Mouse (Mus musculus): ENCODE results near the gene C1qtnf6. TPM values are rescaled to one million over a fixed set of nuclear protein-coding genes. Genes with fewer than 3 reads are reported as not detected.

C1qtnf6 gene
- polyA plus RNA-seq, 1 experiment from 2014 or later, result 16.9 TPM

GRCm38 (mm10) chr15:78481448-78482000, 49.7 kb downstream of the C1qtnf6 start:
- DNase-seq (ENCODE audit: low read depth, low spot score) (no peak), ATAC-seq (no peak)
- CTCF ChIA-PET, result interaction anchor here (1.0 to 1.1 kb wide), 2 partner anchors 15 to 33 kb away, joined by 3 read pairs; no protein-coding TSS in a partner anchor
- TF ChIP-seq CTCF (IDR thresholded peaks at IDR 0.05), result no peak
- in situ Hi-C loops (cut with MboI; ENCODE audit: low pct_unique_long_range_greater_than_20kb), result no loop called here
- POLR2A ChIA-PET, result interaction anchor here (1.2 to 1.4 kb wide), 3 partner anchors 11 to 32 kb away, joined by 4 to 7 read pairs (median 5); no protein-coding TSS in a partner anchor
- no peaks in the 10 kb centered on the region for H3K27me3 ChIP-seq

GRCm38 (mm10) chr15:78480991-78481390, 50.2 kb downstream of the C1qtnf6 start:
- TF ChIP-seq CTCF (IDR thresholded peaks at IDR 0.05), result no peak
- ChIA-PET CTCF (interaction anchor here (1.0 to 1.1 kb wide), 3 partner anchors 14 to 33 kb away, joined by 3 read pairs; no protein-coding TSS in a partner anchor), POLR2A (interaction anchor here (1.2 to 1.4 kb wide), 2 partner anchors 14 to 32 kb away, joined by 5 to 7 read pairs; no protein-coding TSS in a partner anchor)
- H3K27me3 ChIP-seq, result no peaks in the 10 kb centered on the region
- no peak for ATAC-seq
- no peak for DNase-seq (ENCODE audit: low read depth, low spot score)
- in situ Hi-C loops (cut with MboI; ENCODE audit: low pct_unique_long_range_greater_than_20kb), result no loop called here

GRCm38 (mm10) chr15:78480111-78480510, 51.1 kb downstream of the C1qtnf6 start:
- TF ChIP-seq CTCF (IDR thresholded peaks at IDR 0.05), result no peak

GRCm38 (mm10) chr15:78479470-78479869, 51.7 kb downstream of the C1qtnf6 start:
- no peak for DNase-seq (ENCODE audit: low read depth, low spot score)
- in situ Hi-C loops (cut with MboI; ENCODE audit: low pct_unique_long_range_greater_than_20kb), result no loop called here
- no peak for TF ChIP-seq CTCF (IDR thresholded peaks at IDR 0.05)
- POLR2A ChIA-PET, result no interaction called here
- H3K27me3 ChIP-seq, result no peaks in the 10 kb centered on the region
- no peak for ATAC-seq
- CTCF ChIA-PET, result no interaction called here

More at GRCm38 (mm10) chr15:78480111-78480510, 51.1 kb downstream of the C1qtnf6 start:
- ChIA-PET POLR2A (interaction anchor here (0.6 to 1.2 kb wide), 2 partner anchors 31 to 50 kb away, joined by 3 to 5 read pairs; no protein-coding TSS in a partner anchor), CTCF (interaction anchor here (1.1 kb wide), 1 partner anchor 24 kb away, joined by 3 read pairs; no protein-coding TSS in a partner anchor)
- in situ Hi-C loops (cut with MboI; ENCODE audit: low pct_unique_long_range_greater_than_20kb), result no loop called here
- DNase-seq (ENCODE audit: low read depth, low spot score) (no peak), ATAC-seq (no peak)
- H3K27me3 ChIP-seq, result no peaks in the 10 kb centered on the region

DNA sequence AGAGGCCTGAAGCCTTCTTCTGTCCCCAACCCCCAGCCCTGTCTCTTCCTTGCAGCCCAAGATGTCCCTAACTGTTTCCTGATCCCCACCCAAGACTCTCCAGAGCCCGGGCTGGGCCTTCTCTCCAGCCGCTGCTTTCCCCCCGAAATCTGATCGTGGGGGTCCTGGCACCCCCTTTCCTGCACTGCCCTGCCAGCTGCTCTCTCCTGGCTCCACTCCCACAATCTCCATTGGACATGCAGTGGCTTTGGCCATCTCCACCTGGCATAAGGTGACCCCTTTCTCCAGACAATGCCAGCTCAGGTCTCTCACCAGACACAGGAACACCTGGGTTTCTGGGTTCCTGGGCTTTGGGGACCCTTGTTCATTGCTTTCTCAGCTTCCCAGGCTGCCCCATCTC, 53.1 kb downstream of the C1qtnf6 start:
- no peaks in the 10 kb centered on the region for H3K27me3 ChIP-seq
- ATAC-seq, result no peak
- no peak for TF ChIP-seq CTCF (IDR thresholded peaks at IDR 0.05)
- POLR2A ChIA-PET, result interaction anchor here (2.2 kb wide), 1 partner anchor 10 kb away, joined by 11 read pairs; the partner anchor contains the start of gene Tmprss6
- DNase-seq (ENCODE audit: low read depth, low spot score), result no peak
- CTCF ChIA-PET, result interaction anchor here (1.3 kb wide), 1 partner anchor 15 kb away, joined by 3 read pairs; no protein-coding TSS in a partner anchor
- in situ Hi-C loops (cut with MboI; ENCODE audit: low pct_unique_long_range_greater_than_20kb), result no loop called here

DNA sequence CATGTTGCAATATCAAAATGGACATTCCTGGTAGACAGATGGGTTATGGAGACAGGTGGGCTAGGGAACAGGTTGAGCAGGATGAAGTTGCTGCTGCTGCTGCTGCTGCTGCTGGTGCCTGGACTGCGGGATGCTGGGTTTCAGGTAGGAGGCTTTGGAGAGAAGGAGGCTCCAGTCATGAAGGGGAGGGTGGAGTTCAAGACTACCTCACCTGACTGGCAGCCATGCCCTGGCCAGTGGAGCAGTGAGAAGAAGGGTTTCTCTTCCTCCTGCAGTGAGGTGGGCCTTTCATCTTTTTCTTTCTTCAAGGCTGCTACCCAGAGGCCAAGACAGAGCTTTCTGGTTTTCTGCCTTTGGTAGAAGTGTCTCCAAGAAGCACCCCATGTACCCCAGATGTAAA, 54.3 kb downstream of the C1qtnf6 start:
- no peak for ATAC-seq

GRCm38 (mm10) chr15:78475604-78476031, 55.6 kb downstream of the C1qtnf6 start:
- TF ChIP-seq CTCF (IDR thresholded peaks at IDR 0.05), result no peak
- CTCF ChIA-PET, result interaction anchor here (1.2 kb wide), 1 partner anchor 28 kb away, joined by 3 read pairs; no protein-coding TSS in a partner anchor
- DNase-seq (ENCODE audit: low read depth, low spot score) (no peak), ATAC-seq (no peak)
- in situ Hi-C loops (cut with MboI; ENCODE audit: low pct_unique_long_range_greater_than_20kb), result no loop called here
- no peaks in the 10 kb centered on the region for H3K27me3 ChIP-seq
- POLR2A ChIA-PET, result no interaction called here

More for the DNA sequence above, 54.3 kb downstream of the C1qtnf6 start:
- ChIA-PET CTCF (no interaction called here), POLR2A (interaction anchor here (2.2 kb wide), 1 partner anchor 8 kb away, joined by 11 read pairs; the partner anchor contains the start of gene Tmprss6)
- TF ChIP-seq CTCF (IDR thresholded peaks at IDR 0.05), result no peak
- in situ Hi-C loops (cut with MboI; ENCODE audit: low pct_unique_long_range_greater_than_20kb), result no loop called here
- no peak for DNase-seq (ENCODE audit: low read depth, low spot score)
- H3K27me3 ChIP-seq, result no peaks in the 10 kb centered on the region

- ATAC-seq (no peak), DNase-seq (ENCODE audit: low read depth, low spot score) (no peak)
- in situ Hi-C loops (cut with MboI; ENCODE audit: low pct_unique_long_range_greater_than_20kb), result no loop called here
- ChIA-PET POLR2A (no interaction called here), CTCF (interaction anchor here (1.6 kb wide), 1 partner anchor 9 kb away, joined by 5 read pairs; no protein-coding TSS in a partner anchor)
- no peaks in the 10 kb centered on the region for H3K27me3 ChIP-seq
- no peak for TF ChIP-seq CTCF (IDR thresholded peaks at IDR 0.05)
These were observed 57.8 kb downstream of the C1qtnf6 start for GRCm38 (mm10) chr15:78473442-78473841.

Other genes starting within 250 kb of the C1qtnf6 start
- 0.09 TPM for gene Csf2rb2, start 225.7 kb downstream of the C1qtnf6 start, polyA plus RNA-seq (2021)
- gene Csf2rb, start 205.7 kb downstream of the C1qtnf6 start, polyA plus RNA-seq (2021), result 0.36 TPM
- not detected for gene Tex33, start 135.5 kb downstream of the C1qtnf6 start, polyA plus RNA-seq (2021)
- 23.8 TPM for gene Tst, start 125.5 kb downstream of the C1qtnf6 start, polyA plus RNA-seq (2021)
- gene Mpst, start 125.0 kb downstream of the C1qtnf6 start, polyA plus RNA-seq (2021), result 61.9 TPM
- gene Kctd17, start 102.9 kb downstream of the C1qtnf6 start, polyA plus RNA-seq (2021), result 157 TPM
- 155 TPM for gene Tmprss6, start 62.8 kb downstream of the C1qtnf6 start, polyA plus RNA-seq (2021)
- gene Il2rb, start 36.1 kb downstream of the C1qtnf6 start, polyA plus RNA-seq (2021), result 1.5 TPM
- gene Sstr3, start 13.3 kb upstream of the C1qtnf6 start, polyA plus RNA-seq (2021), result 0.09 TPM
- not detected for gene Rac2, start 41.4 kb upstream of the C1qtnf6 start, polyA plus RNA-seq (2021)
- 0.03 TPM for gene Cyth4, start 65.6 kb upstream of the C1qtnf6 start, polyA plus RNA-seq (2021)
- 0.45 TPM for gene Elfn2, start 187.4 kb upstream of the C1qtnf6 start, polyA plus RNA-seq (2021)
- gene Mfng, start 242.1 kb upstream of the C1qtnf6 start, polyA plus RNA-seq (2021), result not detected

Data from Patski (cell line).